In genomic region chr9:50659392-50660217, GRCm38 (mm10) we compare ENCODE assay signal across 7 mouse cellular contexts. TPM values are rescaled to one million over a fixed set of nuclear protein-coding genes. Genes with fewer than 3 reads are reported as not detected.
DNase-seq lines count a peak whose midpoint lies in the region; ATAC-seq and TF ChIP-seq lines count a peak whose summit lies in the region.

Gene Dlat (minus strand): TSS chr9:50659780.

- under 1% methylated on average over 63 of the region's 63 CpGs for WGBS in intestine, postnatal 0 days
- WGBS in midbrain, embryonic 12.5 days: under 1% methylated on average over 63 of the region's 63 CpGs
- under 1% methylated on average over 63 of the region's 63 CpGs for WGBS in small intestine, adult 2 months

- peak; percentile 87 for ATAC-seq in intestine, postnatal 0 days
- ATAC-seq in midbrain, embryonic 12.5 days (ENCODE audit: low FRiP score, low read depth): peak; percentile 94

- H3K36me3 ChIP-seq in intestine, postnatal 0 days (ENCODE audit: control insufficient read depth, insufficient read depth): peaks cover 15% of the 10 kb centered on the region
- H3K36me3 ChIP-seq in midbrain, embryonic 12.5 days: peaks cover 23% of the 10 kb centered on the region; the same call in 1 of the 2 replicates
- H3K36me3 ChIP-seq in small intestine, adult 2 months (ENCODE audit: control insufficient read depth, insufficient read depth, low read length): peaks cover 6% of the 10 kb centered on the region

- no peaks in the 10 kb centered on the region for H3K9me3 ChIP-seq in intestine, postnatal 0 days (ENCODE audit: control insufficient read depth)
- H3K9me3 ChIP-seq in midbrain, embryonic 12.5 days: no peaks in the 10 kb centered on the region

- peak within 1 kb of the TSS; percentile 80 for H3K4me2 ChIP-seq in intestine, postnatal 0 days (replicated peaks; ENCODE audit: low read depth)
- peak within 1 kb of the TSS; percentile 75 for H3K4me2 ChIP-seq in midbrain, embryonic 12.5 days (replicated peaks)

- DNase-seq in adrenal gland, adult 8-10 months: peak; percentile 85
- peak; percentile 90 for DNase-seq in embryo, embryonic 9.5 days (ENCODE audit: extremely low spot score)
- peak; percentile 42 for DNase-seq in gonadal fat pad, adult 2 months (ENCODE audit: low read depth)
- DNase-seq in left cerebral cortex, postnatal 4 days: peak; percentile 89

- TF ChIP-seq POLR2A in small intestine, adult 2 months (IDR thresholded peaks at IDR 0.05; ENCODE audit: low read depth, low read length): peak; percentile 77; the same call in 1 of the 2 replicates

- H3K4me3 ChIP-seq in intestine, postnatal 0 days (ENCODE audit: low read depth, low read length): peak within 1 kb of the TSS; percentile 97
- H3K4me3 ChIP-seq in midbrain, embryonic 12.5 days: peak within 1 kb of the TSS; percentile 94
- peak within 1 kb of the TSS; percentile 83 for H3K4me3 ChIP-seq in small intestine, adult 2 months (ENCODE audit: low read depth, low read length)

- no peak; the same call in 1 of the 2 replicates for TF ChIP-seq CTCF in intestine, postnatal 0 days (IDR thresholded peaks at IDR 0.05; ENCODE audit: low read depth)
- TF ChIP-seq CTCF in small intestine, adult 2 months (IDR thresholded peaks at IDR 0.05; ENCODE audit: extremely low read depth, insufficient read length, insufficient replicate concordance, low read depth, low read length): no peak

- no peaks in the 10 kb centered on the region for H3K4me1 ChIP-seq in intestine, postnatal 0 days (replicated peaks; ENCODE audit: control insufficient read depth, insufficient read depth, low read length)
- peaks cover 22% of the 10 kb centered on the region for H3K4me1 ChIP-seq in midbrain, embryonic 12.5 days
- no peaks in the 10 kb centered on the region for H3K4me1 ChIP-seq in small intestine, adult 2 months (ENCODE audit: control insufficient read depth, insufficient read depth, insufficient read length, low read length)

- H3K27ac ChIP-seq in intestine, postnatal 0 days (ENCODE audit: low read depth, low read length): peak within 1 kb of the TSS; percentile 69
- peak within 1 kb of the TSS; percentile 86 for H3K27ac ChIP-seq in midbrain, embryonic 12.5 days (replicated peaks)
- H3K27ac ChIP-seq in small intestine, adult 2 months (ENCODE audit: insufficient read depth, low read depth, low read length): peak within 1 kb of the TSS; percentile 63

- no peaks in the 10 kb centered on the region; the same call in 1 of the 2 replicates for H3K27me3 ChIP-seq in intestine, postnatal 0 days (replicated peaks; ENCODE audit: control insufficient read depth, insufficient read depth, low read length)
- no peaks in the 10 kb centered on the region for H3K27me3 ChIP-seq in midbrain, embryonic 12.5 days
- 0 out of 2 replicates have a peak, but pooled peaks cover 5% of the 10 kb centered on the region for H3K27me3 ChIP-seq in small intestine, adult 2 months (ENCODE audit: control insufficient read depth, insufficient read depth, low read length)

- intact Hi-C loops in left cerebral cortex, postnatal 4 days (cut with DNase I): no loop called here

- peak within 1 kb of the TSS; percentile 80 for H3K9ac ChIP-seq in intestine, postnatal 0 days (ENCODE audit: low read depth, low read length)
- H3K9ac ChIP-seq in midbrain, embryonic 12.5 days (replicated peaks): peak within 1 kb of the TSS; percentile 90

RNA-seq across cellular contexts. Expression of gene Dlat, which starts in this region (rescaled TPM):
- total RNA-seq in adrenal gland, adult 8-10 months (2022): 100 to 1,000 TPM in 2 of 4 experiments, 10 to 100 TPM in 2; 71.5 to 123 (median 102) TPM
- polyA plus RNA-seq in gonadal fat pad, adult 2 months (2012; rRNA removed): 46.0 and 58.7 TPM in 2 replicates
- polyA plus RNA-seq in intestine, postnatal 0 days (2015; fragmentation: Nextera tagmentation; extraction: Ambion mirVana): 35.3 and 41.7 TPM in 2 replicates
- 10 to 100 TPM; 73.7 to 79.4 TPM for total RNA-seq in left cerebral cortex, postnatal 4 days (2021)
- polyA plus RNA-seq in midbrain, embryonic 12.5 days (2016; fragmentation: Nextera tagmentation; extraction: Ambion mirVana): 45.8 and 51.1 TPM in 2 replicates
- 5.3 and 10.2 TPM in 2 replicates for polyA plus RNA-seq in small intestine, adult 2 months (2012; rRNA removed)

Comparison
In these comparisons a context has a peak if more than half of its experiments do, and no peak if none do; other contexts are left out.
1. Peak in every context shown above with its lines: DNase-seq, ATAC-seq, H3K4me3 ChIP-seq and H3K27ac ChIP-seq.